Mouse (Mus musculus) liver, embryonic 12.5 days (tissue): ENCODE results near the gene Mycl. TPM values are rescaled to one million over a fixed set of nuclear protein-coding genes. Genes with fewer than 3 reads are reported as not detected.
A peak's percentile ranks its signal among the peaks of the same experiment; 100 is the strongest.
"Not testable (repeated sequence)": the region's sequence is repeated elsewhere in the genome, so short reads cannot be mapped to it uniquely, and the experiment has no call there.

Experiments used
- ATAC-seq: fragments of 200-750 bp; cut with Nextera tagmentation; 2 replicates; pipeline ENCODE4 v1.8.0; 2017; ENCODE audit warnings: moderate number of reproducible peaks, mild to moderate bottlenecking, moderate library complexity
- H3K27ac ChIP-seq: fragments of 300-500 bp; sonication (generic); 2 replicates; pipeline ENCODE4 v1.5.1; 2016; ENCODE audit warnings: mild to moderate bottlenecking
- H3K27me3 ChIP-seq: fragments of 300-500 bp; sonication (generic); replicated peaks from 2 replicates; pipeline ENCODE4 v1.6.1; 2016; ENCODE audit warnings: mild to moderate bottlenecking, moderate library complexity
- H3K36me3 ChIP-seq: fragments of 300-500 bp; sonication (generic); 2 replicates; pipeline ENCODE4 v1.6.1; 2016; ENCODE audit warnings: mild to moderate bottlenecking, moderate library complexity
- H3K4me1 ChIP-seq: fragments of 300-500 bp; sonication (generic); 2 replicates; pipeline ENCODE4 v1.6.1; 2016
- H3K4me2 ChIP-seq: fragments of 300-500 bp; sonication (generic); 2 replicates; pipeline ENCODE4 v1.6.1; 2016; ENCODE audit warnings: mild to moderate bottlenecking, moderate library complexity
- H3K4me3 ChIP-seq: fragments of 300-500 bp; sonication (generic); 2 replicates; pipeline ENCODE4 v1.5.1; 2016; ENCODE audit warnings: mild to moderate bottlenecking, moderate library complexity
- H3K9ac ChIP-seq: fragments of 300-500 bp; sonication (generic); 2 replicates; pipeline ENCODE4 v1.6.1; 2016; ENCODE audit warnings: mild to moderate bottlenecking, moderate library complexity
- H3K9me3 ChIP-seq: fragments of 300-500 bp; sonication (generic); replicated peaks from 2 replicates; pipeline ENCODE4 v1.6.1; 2016; ENCODE audit warnings: mild to moderate bottlenecking, moderate library complexity
- WGBS: fragments of 180-500 bp; shearing (Covaris S2); methylation state at CpG from one replicate; pipeline ENCODE4 v1.1.7; 2016; ENCODE audit not compliant: insufficient replicate concordance; 5-methylcytosine and 5-hydroxymethylcytosine counted together
- polyA plus RNA-seq: library from polyadenylated mRNA; unstranded; fragments of >200 nt; fragmentation: Nextera tagmentation; extraction: Ambion mirVana; gene quantifications from 2 replicates; pipeline ENCODE4 v1.2.1, GENCODE M21; 2016

The Mycl gene
- polyA plus RNA-seq, 1 experiment from 2014 or later: 1.2 TPM

GRCm38 (mm10) chr4:123000617-123001342, 5.3 kb downstream of the Mycl start:
- Histone ChIP-seq H3K27ac (no peak overlapping the region), H3K27me3 (peaks cover 62% of the 10 kb centered on the region), H3K4me2 (no peak overlapping the region), H3K4me3 (no peak overlapping the region), H3K36me3 (no peaks in the 10 kb centered on the region), H3K9ac (no peak overlapping the region), H3K4me1 (peaks cover 25% of the 10 kb centered on the region), H3K9me3 (no peaks in the 10 kb centered on the region)
- 57% methylated on average over 17 of the region's 17 CpGs for WGBS
- ATAC-seq: no peak

DNA sequence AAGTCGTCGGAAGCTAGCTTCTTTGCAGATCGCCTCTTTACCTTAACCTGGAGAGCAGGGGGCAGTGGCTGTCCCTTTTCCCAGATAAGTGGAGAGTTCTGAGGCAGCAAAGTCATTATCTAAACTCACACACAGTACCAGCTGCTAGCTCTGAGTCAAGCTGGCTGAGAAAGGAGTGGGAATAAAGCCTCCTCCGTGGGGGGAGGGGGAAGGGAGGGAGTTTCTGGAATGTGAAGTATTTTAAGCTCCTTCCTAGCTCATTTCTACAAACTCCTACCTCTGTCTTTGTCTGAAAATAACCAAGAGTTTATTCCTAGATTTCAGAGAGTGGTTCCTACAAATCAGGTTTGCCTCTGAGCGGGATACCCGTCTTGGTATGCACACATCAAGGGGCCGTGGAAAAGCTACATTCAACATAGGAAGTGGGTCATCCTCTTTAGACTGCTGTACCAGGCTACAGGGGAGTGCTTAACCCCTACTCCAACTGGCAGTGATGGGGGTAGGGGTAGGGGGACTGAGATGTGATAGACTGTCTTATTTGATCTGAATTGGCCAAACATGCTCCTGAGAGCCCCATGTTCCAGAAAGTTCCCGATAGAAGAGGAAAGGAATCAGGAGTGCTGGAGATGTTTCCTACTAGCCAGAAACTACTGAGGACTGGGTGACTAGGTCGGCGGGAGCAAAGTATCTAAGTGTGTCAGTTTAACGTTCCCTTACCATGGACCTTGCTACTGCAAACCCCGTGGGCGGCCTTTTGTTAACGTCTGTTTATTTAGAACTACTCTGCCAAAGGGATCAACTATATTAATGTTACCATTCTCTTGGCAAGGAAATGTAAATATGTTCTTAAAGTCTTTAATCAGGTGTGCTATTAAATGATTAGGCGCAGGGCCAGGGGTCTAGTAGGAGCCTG, 9.9 kb downstream of the Mycl start:
- Histone ChIP-seq H3K9ac (no peak overlapping the region), H3K27me3 (peaks cover 21% of the 10 kb centered on the region), H3K27ac (no peak overlapping the region), H3K36me3 (no peaks in the 10 kb centered on the region), H3K4me1 (peaks cover 11% of the 10 kb centered on the region), H3K4me2 (no peak overlapping the region), H3K4me3 (no peak overlapping the region), H3K9me3 (no peaks in the 10 kb centered on the region)
- no peak for ATAC-seq
- 35% methylated on average over 15 of the region's 15 CpGs for WGBS

DNA sequence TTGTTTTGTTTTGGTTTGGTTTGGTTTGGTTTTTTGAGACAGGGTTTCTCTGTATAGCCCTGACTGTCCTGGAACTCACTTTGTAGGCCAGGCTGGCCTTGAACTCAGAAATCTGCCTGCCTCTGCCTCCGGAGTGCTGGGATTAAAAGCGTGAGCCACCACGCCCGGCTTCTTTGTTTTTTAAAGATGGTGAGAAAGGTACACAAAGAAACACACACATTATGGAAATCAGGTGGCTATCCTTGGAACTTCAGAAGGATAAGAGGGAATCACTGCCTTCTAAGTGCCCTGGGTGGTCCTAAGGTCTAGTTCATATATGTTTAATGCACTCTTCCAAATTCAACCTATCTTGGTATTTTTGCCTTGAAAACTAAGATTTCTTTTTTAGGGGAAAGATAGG, 17.0 kb downstream of the Mycl start:
- H3K27me3 ChIP-seq, H3K9ac ChIP-seq, H3K27ac ChIP-seq, H3K9me3 ChIP-seq, H3K36me3 ChIP-seq, ATAC-seq, H3K4me3 ChIP-seq, H3K4me2 ChIP-seq: not testable (repeated sequence)
- WGBS: 77% methylated on average over 4 of the region's 4 CpGs
- peaks cover 12% of the 10 kb centered on the region for H3K4me1 ChIP-seq

DNA sequence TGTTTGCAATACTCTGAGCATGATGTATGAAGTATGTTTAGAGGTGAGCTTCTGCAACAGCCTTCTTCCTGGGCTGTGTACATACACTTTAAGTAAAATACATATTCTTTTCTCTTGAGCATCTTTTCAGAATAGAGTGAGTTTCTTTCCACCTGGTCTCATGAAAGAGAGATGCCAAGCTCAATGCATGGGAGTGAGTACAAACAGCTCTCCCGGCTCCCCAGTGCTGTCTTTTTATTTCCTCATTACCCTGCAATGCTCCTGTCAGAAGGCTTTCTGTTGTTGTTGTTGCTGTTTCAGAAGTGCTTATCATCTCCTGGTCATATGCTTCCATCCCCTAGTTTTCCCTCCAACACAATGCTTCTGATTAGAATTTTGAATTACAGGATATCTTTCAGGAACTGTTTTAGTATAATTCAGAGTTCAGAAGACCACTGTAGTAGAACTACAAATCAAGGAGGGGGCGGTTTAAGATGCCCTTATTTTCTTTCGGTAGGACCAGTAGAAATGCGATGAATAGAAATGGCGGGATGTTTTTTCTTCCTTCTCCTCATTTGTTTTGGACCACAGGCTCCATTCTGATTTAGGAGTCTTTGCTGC, 18.0 kb downstream of the Mycl start:
- peaks cover 5% of the 10 kb centered on the region; the same call in 1 of the 2 replicates for H3K27me3 ChIP-seq
- H3K4me2 ChIP-seq: no peak overlapping the region
- H3K36me3 ChIP-seq: 0 out of 2 replicates have a peak, but pooled peaks cover 4% of the 10 kb centered on the region
- WGBS: 64% methylated on average over 5 of the region's 5 CpGs
- no peak overlapping the region for H3K9ac ChIP-seq
- no peak overlapping the region for H3K27ac ChIP-seq
- no peaks in the 10 kb centered on the region for H3K9me3 ChIP-seq
- no peak for ATAC-seq
- H3K4me1 ChIP-seq: peaks cover 22% of the 10 kb centered on the region
- no peak overlapping the region for H3K4me3 ChIP-seq

GRCm38 (mm10) chr4:123013949-123014406, 18.5 kb downstream of the Mycl start:
- H3K36me3 ChIP-seq: 0 out of 2 replicates have a peak, but pooled peaks cover 4% of the 10 kb centered on the region
- no peak for ATAC-seq
- 39% methylated on average over 3 of the region's 3 CpGs for WGBS

DNA sequence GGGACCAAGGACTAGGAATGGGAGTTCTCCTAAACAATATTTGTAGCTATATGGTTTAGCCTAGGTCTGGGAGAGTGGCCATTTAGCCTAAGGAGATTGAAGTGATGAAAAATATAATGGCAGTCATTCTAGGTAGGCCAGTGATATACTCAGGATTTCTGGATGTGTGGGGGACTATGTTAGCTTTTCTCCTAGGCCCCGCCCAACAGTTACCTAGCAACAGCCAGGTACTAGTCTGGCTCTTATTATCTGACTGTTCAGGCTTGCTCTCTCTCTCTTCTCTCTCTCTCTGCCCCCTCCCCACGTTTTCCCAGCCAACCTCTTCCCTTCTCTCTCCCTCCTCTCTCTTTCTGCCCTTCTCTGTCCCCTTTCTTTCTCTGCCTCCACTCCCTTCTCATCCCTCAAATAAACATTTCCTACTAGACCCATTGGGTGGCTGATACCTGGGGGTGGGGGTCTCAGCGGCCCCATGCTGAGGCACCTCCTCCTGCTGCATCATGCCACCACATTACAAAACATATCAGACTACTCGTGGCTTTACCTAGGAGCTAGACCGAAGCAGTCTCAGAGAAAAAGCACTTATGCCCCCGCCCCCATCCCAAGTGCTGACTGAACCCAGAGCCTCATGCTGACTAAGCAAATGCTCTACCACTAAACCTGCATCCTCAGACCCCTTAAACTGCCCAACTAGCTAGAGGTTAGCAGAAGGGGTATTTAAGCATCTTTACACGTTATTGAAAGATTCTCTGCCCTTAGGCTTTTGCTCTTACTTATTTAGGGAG, 19.2 kb downstream of the Mycl start:
- 31% methylated on average over 7 of the region's 7 CpGs for WGBS

More at GRCm38 (mm10) chr4:123013949-123014406, 18.5 kb downstream of the Mycl start:
- peaks cover 5% of the 10 kb centered on the region; the same call in 1 of the 2 replicates for H3K27me3 ChIP-seq
- no peak overlapping the region for H3K27ac ChIP-seq
- H3K9ac ChIP-seq: no peak overlapping the region
- H3K4me1 ChIP-seq: peaks cover 27% of the 10 kb centered on the region
- no peak overlapping the region for H3K4me3 ChIP-seq
- H3K4me2 ChIP-seq: no peak overlapping the region
- H3K9me3 ChIP-seq: no peaks in the 10 kb centered on the region

GRCm38 (mm10) chr4:123016451-123016957, 21.1 kb downstream of the Mycl start, which contains the start of gene Trit1:
Trit1 (plus strand) TSS chr4:123016597.
- H3K9me3 ChIP-seq: no peaks in the 10 kb centered on the region
- peak within 1 kb of the TSS; percentile 81 for H3K9ac ChIP-seq
- peaks cover 14% of the 10 kb centered on the region for H3K36me3 ChIP-seq
- ATAC-seq: peak; percentile 94
- H3K4me3 ChIP-seq: peak within 1 kb of the TSS; percentile 85
- H3K4me1 ChIP-seq: peaks cover 30% of the 10 kb centered on the region
- WGBS: under 1% methylated on average over 34 of the region's 34 CpGs
- peak within 1 kb of the TSS; percentile 79 for H3K4me2 ChIP-seq
- peaks cover 5% of the 10 kb centered on the region; the same call in 1 of the 2 replicates for H3K27me3 ChIP-seq
- H3K27ac ChIP-seq: peak within 1 kb of the TSS; percentile 79

More for the DNA sequence above, 19.2 kb downstream of the Mycl start:
- Histone ChIP-seq H3K4me1 (peaks cover 30% of the 10 kb centered on the region), H3K36me3 (peaks cover 5% of the 10 kb centered on the region), H3K9ac (no peak overlapping the region), H3K27me3 (peaks cover 5% of the 10 kb centered on the region; the same call in 1 of the 2 replicates), H3K27ac (no peak overlapping the region), H3K4me3 (no peak overlapping the region), H3K9me3 (no peaks in the 10 kb centered on the region), H3K4me2 (no peak overlapping the region)
- ATAC-seq: no peak

DNA sequence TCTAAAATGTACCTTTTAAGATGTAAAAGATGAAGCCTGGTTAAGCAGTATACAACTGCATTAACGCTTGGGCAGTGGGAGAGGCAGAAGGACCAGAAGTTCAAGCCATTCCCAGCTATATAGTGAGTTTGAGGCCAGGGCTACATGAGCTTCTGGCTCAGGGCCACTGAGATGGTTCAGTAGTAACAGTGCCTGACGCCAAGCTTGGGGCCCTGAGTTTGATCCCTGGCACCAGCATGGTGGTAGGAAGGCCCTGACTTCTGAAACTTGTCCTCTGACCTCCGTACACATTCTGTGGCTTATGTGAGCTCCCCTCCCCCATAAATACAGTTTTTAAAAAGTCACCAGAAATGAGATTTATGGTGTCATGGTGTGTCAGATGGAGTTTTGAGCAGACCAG, 26.1 kb downstream of the Mycl start:
- no peak overlapping the region for H3K9ac ChIP-seq
- H3K9me3 ChIP-seq: no peaks in the 10 kb centered on the region
- H3K36me3 ChIP-seq: peaks cover 47% of the 10 kb centered on the region
- 86% methylated on average over 3 of the region's 3 CpGs for WGBS
- no peak overlapping the region for H3K4me3 ChIP-seq
- no peaks in the 10 kb centered on the region for H3K27me3 ChIP-seq
- no peak for ATAC-seq
- no peak overlapping the region for H3K27ac ChIP-seq
- H3K4me1 ChIP-seq: peaks cover 36% of the 10 kb centered on the region
- no peak overlapping the region for H3K4me2 ChIP-seq

DNA sequence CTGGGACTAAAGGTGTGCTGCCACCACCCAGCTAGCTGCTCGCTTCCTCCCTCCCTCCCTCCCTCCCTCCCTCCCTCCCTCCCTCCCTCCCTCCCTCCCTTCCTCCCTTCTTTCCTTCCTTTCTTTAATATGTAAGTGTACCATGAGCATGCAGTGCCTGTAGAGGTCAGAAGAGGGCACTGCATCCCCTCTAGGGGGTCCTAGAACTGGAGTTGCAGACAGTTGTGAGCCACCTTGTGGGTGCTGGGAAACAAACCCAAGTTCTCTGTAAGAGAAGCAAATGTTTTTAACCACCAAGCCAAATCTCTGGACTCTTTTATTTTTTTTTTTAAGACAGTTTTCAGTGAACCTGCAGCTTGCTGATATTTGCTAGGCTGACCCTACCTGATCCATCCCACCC, 27.4 kb downstream of the Mycl start:
- no peak overlapping the region for H3K4me2 ChIP-seq
- no peak for ATAC-seq
- 80% methylated on average over 1 of the region's 1 CpGs for WGBS
- H3K4me1 ChIP-seq: peaks cover 26% of the 10 kb centered on the region
- no peak overlapping the region for H3K4me3 ChIP-seq
- H3K9ac ChIP-seq: no peak overlapping the region
- H3K27ac ChIP-seq: no peak overlapping the region
- peaks cover 54% of the 10 kb centered on the region for H3K36me3 ChIP-seq
- H3K9me3 ChIP-seq: no peaks in the 10 kb centered on the region
- no peaks in the 10 kb centered on the region for H3K27me3 ChIP-seq

DNA sequence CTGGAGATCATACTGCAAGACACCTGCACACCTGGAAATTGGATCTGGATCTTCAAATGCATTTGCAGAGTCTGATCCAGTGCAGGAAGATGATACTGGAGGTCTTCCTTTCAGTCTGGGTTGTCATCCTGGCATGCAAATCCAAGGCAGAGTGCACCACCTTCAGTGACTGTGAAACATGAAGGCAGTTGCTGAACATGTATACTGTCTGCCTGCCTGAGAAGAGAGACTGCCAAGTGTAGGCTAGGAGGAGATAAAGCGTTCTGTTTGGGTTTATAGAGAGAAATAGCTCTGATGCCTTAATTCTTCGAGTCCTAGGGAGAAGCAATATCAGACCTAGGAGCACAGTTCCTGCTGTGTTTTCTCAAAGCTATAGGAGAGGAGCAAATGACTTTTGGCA, 30.0 kb downstream of the Mycl start:
- Histone ChIP-seq H3K4me3 (no peak overlapping the region), H3K27me3 (no peaks in the 10 kb centered on the region), H3K36me3 (peaks cover 62% of the 10 kb centered on the region), H3K4me2 (no peak overlapping the region), H3K9ac (no peak overlapping the region), H3K27ac (no peak overlapping the region), H3K4me1 (peaks cover 12% of the 10 kb centered on the region), H3K9me3 (no peaks in the 10 kb centered on the region)
- no peak for ATAC-seq
- 49% methylated on average over 2 of the region's 2 CpGs for WGBS

GRCm38 (mm10) chr4:123026161-123026560, 30.7 kb downstream of the Mycl start:
- H3K9ac ChIP-seq: no peak overlapping the region
- no peak overlapping the region for H3K4me2 ChIP-seq
- peaks cover 12% of the 10 kb centered on the region for H3K4me1 ChIP-seq
- peaks cover 67% of the 10 kb centered on the region for H3K36me3 ChIP-seq
- no peaks in the 10 kb centered on the region for H3K27me3 ChIP-seq
- no peak overlapping the region for H3K4me3 ChIP-seq
- no peak overlapping the region for H3K27ac ChIP-seq
- 68% methylated on average over 13 of the region's 13 CpGs for WGBS
- H3K9me3 ChIP-seq: no peaks in the 10 kb centered on the region
- ATAC-seq: peak; percentile 50; the same call in 1 of the 2 replicates
